In the genomic region with DNA sequence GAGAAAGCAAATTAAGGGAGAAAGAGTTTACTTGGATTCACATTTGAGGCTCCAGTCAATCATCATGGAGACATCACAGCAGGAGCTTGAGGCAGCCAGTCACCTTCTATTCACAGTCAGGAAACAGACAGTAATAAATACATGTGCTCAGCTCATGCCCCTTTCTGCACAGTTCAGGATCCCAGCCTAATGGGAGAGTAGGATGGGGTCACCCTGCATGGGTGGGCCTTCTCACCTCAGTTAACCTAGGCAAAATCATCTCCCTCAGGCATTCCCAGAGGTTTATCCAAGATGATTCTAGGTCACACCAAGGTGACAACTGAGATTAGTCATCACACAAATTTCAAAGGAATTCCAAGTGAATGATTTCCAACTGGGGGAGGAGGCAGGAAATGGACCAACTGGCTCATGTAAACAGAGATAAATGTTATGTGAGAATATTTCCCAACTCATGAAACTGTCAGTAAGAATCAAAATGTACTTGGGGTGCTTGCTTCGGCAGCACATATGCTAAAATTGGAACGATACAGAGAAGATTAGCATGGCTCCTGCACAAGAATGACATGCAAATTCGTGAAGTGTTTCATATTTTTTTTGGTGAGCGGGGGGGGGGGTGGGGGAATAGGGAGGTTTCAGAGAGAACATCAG, we compare ENCODE assay signal across 15 mouse cellular contexts.
DNase-seq lines count a peak whose midpoint lies in the region; ATAC-seq and TF ChIP-seq lines count a peak whose summit lies in the region.
"Had no signal": no experiment of that assay in that cellular context is flagged by ENCODE, and none has a peak within 500 bp of the region (broad histone marks: within the 10 kb centered on the region; RNA-seq: fewer than 3 reads in every experiment).

No protein-coding gene starts in this region.

- peak; percentile 33 for DNase-seq in adrenal gland, adult 2 months
- no peak for DNase-seq in adrenal gland, postnatal 4 days (ENCODE audit: low spot score in 2 of 2)
- DNase-seq in kidney, adult 18-20 months: no peak
- peak; percentile 25 for DNase-seq in kidney, postnatal 10 days
- peak; percentile 6 for DNase-seq in lung, postnatal 14 days
- DNase-seq in embryonic facial prominence, embryonic 10.5 days (ENCODE audit: low spot score): no peak
- no peak for DNase-seq in liver, postnatal 0 days
- DNase-seq: cerebellum, postnatal 10 days; gastrocnemius, postnatal 14 days; thymus, postnatal 14 days had no signal

- 49% methylated on average over 4 of the region's 4 CpGs for WGBS in kidney, embryonic 15.5 days
- 87% methylated on average over 4 of the region's 4 CpGs for WGBS in embryonic facial prominence, embryonic 10.5 days
- 65% methylated on average over 4 of the region's 4 CpGs for WGBS in liver, postnatal 0 days (ENCODE audit: insufficient replicate concordance)

- no peak overlapping the region for H3K9ac ChIP-seq in kidney, embryonic 15.5 days
- H3K9ac ChIP-seq in liver, postnatal 0 days (replicated peaks): no peak overlapping the region
- H3K9ac ChIP-seq: embryonic facial prominence, embryonic 13.5 days had no signal

- TF ChIP-seq EP300 in liver, postnatal 0 days (IDR thresholded peaks at IDR 0.05; ENCODE audit: low read depth): no peak

- no peaks in the 10 kb centered on the region for H3K4me1 ChIP-seq in kidney, embryonic 15.5 days
- no peaks in the 10 kb centered on the region for H3K4me1 ChIP-seq in embryonic facial prominence, embryonic 10.5 days
- no peaks in the 10 kb centered on the region for H3K4me1 ChIP-seq in liver, postnatal 0 days (ENCODE audit: insufficient read depth)
- H3K4me1 ChIP-seq: embryonic facial prominence, embryonic 13.5 days; limb, embryonic 10.5 days had no signal

- no peaks in the 10 kb centered on the region for H3K9me3 ChIP-seq in kidney, embryonic 15.5 days (replicated peaks)
- H3K9me3 ChIP-seq in embryonic facial prominence, embryonic 10.5 days: no peaks in the 10 kb centered on the region
- no peaks in the 10 kb centered on the region for H3K9me3 ChIP-seq in liver, postnatal 0 days (ENCODE audit: low read length)
- H3K9me3 ChIP-seq: embryonic facial prominence, embryonic 13.5 days; limb, embryonic 10.5 days had no signal

- no peak for TF ChIP-seq CTCF in liver, postnatal 0 days (IDR thresholded peaks at IDR 0.05; ENCODE audit: low read depth)

- H3K27ac ChIP-seq in kidney, embryonic 15.5 days: peak overlapping the region; percentile 41; the same call in 1 of the 2 replicates
- H3K27ac ChIP-seq in embryonic facial prominence, embryonic 10.5 days (replicated peaks): no peak overlapping the region
- no peak overlapping the region for H3K27ac ChIP-seq in liver, postnatal 0 days (ENCODE audit: low read depth)
- H3K27ac ChIP-seq: embryonic facial prominence, embryonic 13.5 days; limb, embryonic 10.5 days had no signal

- ATAC-seq in kidney, embryonic 15.5 days (replicated peaks; ENCODE audit: low FRiP score): no peak
- ATAC-seq in liver, postnatal 0 days: no peak
- ATAC-seq: activated CD4-positive, CD25-positive, alpha-beta regulatory T cell, adult 4 months; forebrain, embryonic 14.5 days had no signal

- no peaks in the 10 kb centered on the region for H3K27me3 ChIP-seq in kidney, embryonic 15.5 days
- no peaks in the 10 kb centered on the region for H3K27me3 ChIP-seq in embryonic facial prominence, embryonic 10.5 days (replicated peaks; ENCODE audit: low read depth, poor library complexity, severe bottlenecking)
- H3K27me3 ChIP-seq in liver, postnatal 0 days (ENCODE audit: insufficient read depth, low read length): no peaks in the 10 kb centered on the region
- H3K27me3 ChIP-seq: embryonic facial prominence, embryonic 13.5 days had no signal

- H3K4me3 ChIP-seq in kidney, embryonic 15.5 days (replicated peaks): no peak overlapping the region
- no peak overlapping the region for H3K4me3 ChIP-seq in embryonic facial prominence, embryonic 10.5 days
- H3K4me3 ChIP-seq in liver, postnatal 0 days (ENCODE audit: low read depth, low read length): no peak overlapping the region
- H3K4me3 ChIP-seq: embryonic facial prominence, embryonic 13.5 days; limb, embryonic 10.5 days had no signal

- no peak overlapping the region for H3K4me2 ChIP-seq in kidney, embryonic 15.5 days
- H3K4me2 ChIP-seq in liver, postnatal 0 days (ENCODE audit: low read depth, low read length): no peak overlapping the region
- H3K4me2 ChIP-seq: embryonic facial prominence, embryonic 13.5 days had no signal

- H3K36me3 ChIP-seq in kidney, embryonic 15.5 days: no peaks in the 10 kb centered on the region
- H3K36me3 ChIP-seq in embryonic facial prominence, embryonic 10.5 days (replicated peaks): no peaks in the 10 kb centered on the region
- H3K36me3 ChIP-seq in liver, postnatal 0 days (replicated peaks; ENCODE audit: insufficient read depth, low read length): no peaks in the 10 kb centered on the region
- H3K36me3 ChIP-seq: embryonic facial prominence, embryonic 13.5 days; limb, embryonic 10.5 days had no signal

Comparison
In these comparisons a context has a peak if more than half of its experiments do, and no peak if none do; other contexts are left out.
1. DNase-seq: peak in adrenal gland, adult 2 months (single experiment), kidney, postnatal 10 days (single experiment) and lung, postnatal 14 days (single experiment); none in adrenal gland, postnatal 4 days (0 of 2), kidney, adult 18-20 months (single experiment), embryonic facial prominence, embryonic 10.5 days (single experiment) and liver, postnatal 0 days (single experiment).